Mouse (Mus musculus) fibroblast of lung, adult 2 months (primary cell): ENCODE data around the gene Pusl1.

Source experiments
- DNase-seq: peaks from one replicate; pipeline ENCODE4 v3.0.0-alpha.2; 2011; ENCODE audit warnings: low read depth

Pusl1 gene

GRCm38 (mm10) chr4:155886330-155886729 is 5.3 kb downstream of the Pusl1 start:
- no peak for DNase-seq

DNA sequence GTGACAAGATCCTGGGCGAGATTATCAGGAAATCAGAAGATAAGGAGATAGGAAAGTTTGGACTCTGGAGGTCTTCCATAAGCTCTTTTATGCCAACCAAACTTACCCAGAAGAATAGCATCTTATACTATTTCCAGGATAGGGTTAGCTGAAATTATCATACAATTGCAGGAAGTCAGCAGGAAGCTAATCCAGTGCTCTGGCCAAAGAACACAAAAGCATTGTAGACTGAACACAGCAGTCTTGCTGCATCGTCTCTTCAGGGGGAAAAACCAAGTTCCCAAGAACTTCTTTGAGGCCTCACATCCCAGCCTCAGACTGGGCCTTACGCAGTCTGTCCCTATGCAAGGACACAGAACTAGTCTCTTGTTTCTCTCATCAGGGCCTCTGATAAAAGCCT is 8.0 kb downstream of the Pusl1 start:
- no peak for DNase-seq

- no peak for DNase-seq
Observed at GRCm38 (mm10) chr4:155871404-155871803, 20.2 kb downstream of the Pusl1 start.

DNA sequence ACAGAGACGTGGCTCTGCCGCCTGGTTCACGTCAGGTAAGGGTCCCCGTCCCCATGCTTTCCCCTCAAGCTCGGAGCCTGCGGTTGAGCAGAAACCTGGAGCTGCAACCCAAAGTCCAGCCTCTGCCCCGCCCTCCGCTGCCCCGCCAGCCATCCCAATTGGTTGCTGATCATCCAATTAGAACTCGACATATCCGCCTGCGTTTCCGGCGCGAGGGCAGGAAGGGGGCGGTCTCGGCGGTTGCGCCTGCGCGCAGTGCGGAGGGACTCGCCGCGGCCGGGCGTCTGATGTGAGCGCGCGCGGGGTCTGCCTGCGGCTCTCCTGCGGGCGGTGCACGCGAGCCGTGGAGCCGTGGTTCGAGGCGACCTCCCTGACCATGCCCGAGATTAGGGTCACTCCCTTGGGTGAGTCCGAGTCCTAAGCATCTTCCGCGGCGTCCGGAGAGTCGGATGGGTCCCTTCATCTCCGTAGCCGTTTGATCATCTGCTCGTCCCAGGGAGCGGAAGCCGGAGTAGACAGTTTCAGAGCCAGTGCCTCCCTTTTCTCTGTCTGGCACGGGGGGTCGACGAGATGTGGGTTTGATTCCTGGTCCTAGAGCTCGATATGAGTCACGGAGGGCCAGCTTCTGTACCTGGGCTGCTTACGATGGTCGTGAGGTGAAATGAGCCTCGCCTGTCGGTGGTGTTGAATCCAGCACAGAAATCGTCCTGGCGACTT is 22.1 kb downstream of the Pusl1 start, which contains the start of the genes Cptp and Ints11:
TSS of gene Cptp (minus strand) at position 124 of the 717 bp plus-strand sequence.
TSS of gene Ints11 (plus strand) at position 230 of the 717 bp plus-strand sequence.
- DNase-seq: peak; percentile 82

GRCm38 (mm10) chr4:155868614-155869298 is 22.8 kb downstream of the Pusl1 start:
- DNase-seq: no peak

GRCm38 (mm10) chr4:155863001-155863400 is 28.6 kb downstream of the Pusl1 start, which contains the start of gene Tas1r3:
Gene Tas1r3, minus strand, starts transcription at chr4:155863362.
- DNase-seq: no peak

GRCm38 (mm10) chr4:155861787-155862186 is 29.8 kb downstream of the Pusl1 start:
- DNase-seq: no peak

- no peak for DNase-seq
Observed at GRCm38 (mm10) chr4:155859318-155859717, 32.3 kb downstream of the Pusl1 start.

- DNase-seq: no peak
Observed at GRCm38 (mm10) chr4:155856881-155857280, 34.7 kb downstream of the Pusl1 start.

GRCm38 (mm10) chr4:155856071-155856470 is 35.5 kb downstream of the Pusl1 start:
- no peak for DNase-seq

GRCm38 (mm10) chr4:155854991-155855390 is 36.6 kb downstream of the Pusl1 start:
- no peak for DNase-seq

DNA sequence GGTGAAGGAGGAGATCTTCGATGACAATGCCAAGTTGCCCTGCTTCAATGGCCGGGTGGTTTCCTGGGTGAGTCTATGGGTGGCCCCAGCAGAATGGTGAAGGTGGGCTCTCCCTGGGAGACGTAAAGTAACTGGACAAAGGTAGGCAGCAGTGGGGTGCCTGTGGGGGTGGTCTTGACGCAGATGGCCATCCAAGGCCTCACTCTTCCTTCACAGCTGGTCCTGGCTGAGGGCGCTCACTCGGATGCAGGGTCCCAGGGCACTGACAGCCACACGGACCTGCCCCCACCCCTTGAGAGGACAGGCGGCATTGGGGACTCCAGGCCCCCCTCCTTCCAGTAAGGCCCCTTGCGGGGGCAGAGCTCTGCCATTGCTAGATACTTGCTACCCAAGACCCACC is 38.2 kb downstream of the Pusl1 start:
- DNase-seq: no peak

- DNase-seq: no peak
Observed at GRCm38 (mm10) chr4:155851951-155852411, 39.6 kb downstream of the Pusl1 start.

- DNase-seq: no peak
Observed at GRCm38 (mm10) chr4:155851368-155851767, 40.2 kb downstream of the Pusl1 start.

DNA sequence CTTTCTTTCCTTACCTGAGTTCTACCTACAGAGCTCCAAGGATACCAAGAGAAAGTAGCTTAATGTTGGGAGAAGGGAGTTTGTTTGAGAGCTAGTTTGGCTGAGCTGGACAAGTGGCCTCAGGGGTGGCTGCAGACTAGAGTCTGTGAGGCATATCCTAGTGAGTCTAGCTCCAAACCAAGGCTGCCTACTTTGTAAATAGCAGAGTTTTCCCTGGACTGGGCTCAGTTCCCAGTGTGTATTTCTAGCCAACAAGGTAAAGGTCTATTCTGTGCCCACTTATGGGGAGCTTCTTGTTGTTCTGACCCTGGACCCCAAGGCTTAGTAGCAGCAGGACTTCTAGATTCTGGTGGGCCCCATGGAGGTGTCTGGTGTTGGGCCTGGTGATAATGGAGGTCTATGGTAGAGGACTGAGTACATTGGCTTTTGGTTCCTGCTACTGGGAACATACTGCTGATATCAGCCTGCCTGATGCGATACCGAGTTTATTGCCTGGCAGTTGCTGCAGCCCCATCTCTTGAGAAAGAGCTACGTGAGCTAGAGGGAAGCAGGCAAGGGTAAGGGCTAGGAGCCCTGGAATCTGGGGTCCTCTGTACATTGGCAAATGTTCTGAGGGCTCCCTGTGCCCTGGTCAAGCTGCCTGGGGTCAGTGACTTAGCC is 41.7 kb downstream of the Pusl1 start:
- DNase-seq: no peak

GRCm38 (mm10) chr4:155849391-155849790 is 42.2 kb downstream of the Pusl1 start:
- DNase-seq: no peak

GRCm38 (mm10) chr4:155848434-155849095 is 43.0 kb downstream of the Pusl1 start:
- DNase-seq: no peak

GRCm38 (mm10) chr4:155847591-155848352 is 43.8 kb downstream of the Pusl1 start:
- no peak for DNase-seq

- DNase-seq: peak; percentile 60
Observed at GRCm38 (mm10) chr4:155846871-155847578, 44.6 kb downstream of the Pusl1 start, which contains the start of gene Dvl1. Gene Dvl1, plus strand, starts transcription at chr4:155847402.

- no peak for DNase-seq
Observed at GRCm38 (mm10) chr4:155843231-155843630, 48.4 kb downstream of the Pusl1 start.
